In genomic region chr13:49345476-49345875, GRCm38 (mm10) we compare ENCODE assay signal across 8 mouse cellular contexts. TPM values are rescaled to one million over a fixed set of nuclear protein-coding genes. Genes with fewer than 3 reads are reported as not detected.
DNase-seq lines count a peak whose midpoint lies in the region; ATAC-seq and TF ChIP-seq lines count a peak whose summit lies in the region.
"Had no signal": no experiment of that assay in that cellular context is flagged by ENCODE, and none has a peak within 500 bp of the region (broad histone marks: within the 10 kb centered on the region; RNA-seq: fewer than 3 reads in every experiment).

No protein-coding gene starts in this region.

- H3K9ac ChIP-seq in hindbrain, embryonic 13.5 days: peak overlapping the region; percentile 58
- no peak overlapping the region for H3K9ac ChIP-seq in midbrain, embryonic 15.5 days

- peaks cover 92% of the 10 kb centered on the region for H3K79me2 ChIP-seq in myocyte (ENCODE audit: control insufficient read depth, insufficient read depth)

- 0 out of 2 replicates have a peak overlapping the region, but pooled peaks have one; percentile 4 for H3K4me2 ChIP-seq in hindbrain, embryonic 13.5 days
- H3K4me2 ChIP-seq in myocyte (ENCODE audit: low read depth): peak overlapping the region; percentile 93
- H3K4me2 ChIP-seq in midbrain, embryonic 15.5 days: no peak overlapping the region

- no peaks in the 10 kb centered on the region for H3K9me3 ChIP-seq in erythroblast, embryonic 14.5 days (ENCODE audit: control insufficient read depth, low read length)
- no peaks in the 10 kb centered on the region for H3K9me3 ChIP-seq in hindbrain, embryonic 13.5 days
- H3K9me3 ChIP-seq in midbrain, embryonic 15.5 days: no peaks in the 10 kb centered on the region

- peak overlapping the region; percentile 16 for H3K4me3 ChIP-seq in erythroblast, embryonic 14.5 days (replicated peaks)
- no peak overlapping the region for H3K4me3 ChIP-seq in hindbrain, embryonic 13.5 days
- H3K4me3 ChIP-seq in myocyte: peak overlapping the region; percentile 94
- H3K4me3 ChIP-seq in midbrain, embryonic 15.5 days: no peak overlapping the region

- H3K4me1 ChIP-seq in erythroblast, embryonic 14.5 days (ENCODE audit: control insufficient read depth): peaks cover 90% of the 10 kb centered on the region
- H3K4me1 ChIP-seq in hindbrain, embryonic 13.5 days (replicated peaks): peaks cover 72% of the 10 kb centered on the region
- peaks cover 39% of the 10 kb centered on the region for H3K4me1 ChIP-seq in midbrain, embryonic 15.5 days

- WGBS in hindbrain, embryonic 13.5 days: 78% methylated on average over 2 of the region's 2 CpGs
- 75% methylated on average over 2 of the region's 2 CpGs for WGBS in midbrain, embryonic 15.5 days

- peak; percentile 23 for DNase-seq in spleen, adult 12 weeks (ENCODE audit: low spot score)
- DNase-seq in spleen, postnatal 14 days (ENCODE audit: low spot score in 2 of 2): no peak

- H3ac ChIP-seq in myocyte (ENCODE audit: control insufficient read depth, insufficient read length): no peak overlapping the region

- no peaks in the 10 kb centered on the region for H3K27me3 ChIP-seq in erythroblast, embryonic 14.5 days (ENCODE audit: control insufficient read depth)
- H3K27me3 ChIP-seq in hindbrain, embryonic 13.5 days: no peaks in the 10 kb centered on the region
- no peaks in the 10 kb centered on the region for H3K27me3 ChIP-seq in myocyte (ENCODE audit: control insufficient read depth, insufficient read depth, insufficient read length)
- H3K27me3 ChIP-seq in midbrain, embryonic 15.5 days (replicated peaks): no peaks in the 10 kb centered on the region

- ATAC-seq in hindbrain, embryonic 13.5 days (ENCODE audit: low FRiP score): no peak
- ATAC-seq in frontal cortex, adult (ENCODE audit: low TSS enrichment): no peak
- no peak for ATAC-seq in midbrain, embryonic 15.5 days (replicated peaks)

- peak; percentile 24 for TF ChIP-seq POLR2A in myocyte (IDR thresholded peaks at IDR 0.05; ENCODE audit: insufficient read length, low read depth)

- peaks cover 20% of the 10 kb centered on the region for H3K36me3 ChIP-seq in erythroblast, embryonic 14.5 days (ENCODE audit: control insufficient read depth)
- no peaks in the 10 kb centered on the region for H3K36me3 ChIP-seq in hindbrain, embryonic 13.5 days
- H3K36me3 ChIP-seq in myocyte (ENCODE audit: control insufficient read depth, insufficient read depth): no peaks in the 10 kb centered on the region
- no peaks in the 10 kb centered on the region for H3K36me3 ChIP-seq in midbrain, embryonic 15.5 days (replicated peaks)

- no peak overlapping the region for H3K27ac ChIP-seq in hindbrain, embryonic 13.5 days
- H3K27ac ChIP-seq in midbrain, embryonic 15.5 days: no peak overlapping the region
- H3K27ac ChIP-seq: kidney, postnatal 0 days had no signal

TF ChIP-seq in myocyte, 11 proteins besides CTCF, POLR2A, EP300 and RAD21:
- TF ChIP-seq CEBPB (IDR thresholded peaks at IDR 0.05; ENCODE audit: insufficient read depth, poor library complexity, severe bottlenecking): no peak
- TF ChIP-seq TCF12 (IDR thresholded peaks at IDR 0.05; ENCODE audit: insufficient read depth, poor library complexity, severe bottlenecking): peak; percentile 92
- peak; percentile 94 for TF ChIP-seq TCF3 (IDR thresholded peaks at IDR 0.05; ENCODE audit: insufficient read length, low read depth)
- TF ChIP-seq REST (IDR thresholded peaks at IDR 0.05; ENCODE audit: insufficient read depth, insufficient read length): no peak
- no peak for TF ChIP-seq USF1 (IDR thresholded peaks at IDR 0.05; ENCODE audit: low read depth)
- no peak for TF ChIP-seq SRF (IDR thresholded peaks at IDR 0.05; ENCODE audit: control insufficient read depth, insufficient read length, low read depth)
- TF ChIP-seq MYOD1 (IDR thresholded peaks at IDR 0.05; ENCODE audit: control insufficient read depth in 1 of 3, insufficient read length in 2 of 3, low read depth in 2 of 3): peak; percentile 78 to 99 (median 99)
- peak; percentile 33 for TF ChIP-seq POLR2AphosphoS2 (IDR thresholded peaks at IDR 0.05; ENCODE audit: insufficient read length, low read depth)
- no peak for TF ChIP-seq E2F4 (IDR thresholded peaks at IDR 0.05; ENCODE audit: insufficient read depth)
- peak; percentile 95 to 99 (median 98) for TF ChIP-seq MYOG (IDR thresholded peaks at IDR 0.05; ENCODE audit: control insufficient read depth in 1 of 3, insufficient read depth in 1 of 3, insufficient read length in 2 of 3, low read depth in 2 of 3)
- no peak for TF ChIP-seq MAX (IDR thresholded peaks at IDR 0.05; ENCODE audit: low read depth)

RNA-seq across cellular contexts. Expression of gene Bicd2, which starts 4.1 kb away (rescaled TPM):
- 0.91 and 1.3 TPM in 2 replicates for polyA plus RNA-seq in erythroblast, embryonic 14.5 days (2012)
- polyA plus RNA-seq in hindbrain, embryonic 13.5 days (2015; fragmentation: Nextera tagmentation; extraction: Ambion mirVana): 28.2 and 29.3 TPM in 2 replicates
- polyA plus RNA-seq in myocyte (2012; fragmentation: generic; extraction: Trizol): 94.9 TPM
- 28.3 and 29.2 TPM in 2 replicates for polyA plus RNA-seq in midbrain, embryonic 15.5 days (2015; fragmentation: Nextera tagmentation; extraction: Ambion mirVana)

RNA-seq across cellular contexts. Expression of gene Fgd3, which starts 25.4 kb away (rescaled TPM):
- polyA plus RNA-seq in erythroblast, embryonic 14.5 days (2012): 0.02 TPM in 1 of 2 replicates, not detected in the other
- polyA plus RNA-seq in hindbrain, embryonic 13.5 days (2015; fragmentation: Nextera tagmentation; extraction: Ambion mirVana): 1.4 and 2.0 TPM in 2 replicates
- 15.5 TPM for polyA plus RNA-seq in myocyte (2012; fragmentation: generic; extraction: Trizol)
- polyA plus RNA-seq in midbrain, embryonic 15.5 days (2015; fragmentation: Nextera tagmentation; extraction: Ambion mirVana): 3.1 TPM in 2 replicates

Comparison
In these comparisons a context has a peak if more than half of its experiments do, and no peak if none do; other contexts are left out.
1. H3K4me3 ChIP-seq: peak in erythroblast, embryonic 14.5 days (single experiment) and myocyte (single experiment); none in hindbrain, embryonic 13.5 days (single experiment) and midbrain, embryonic 15.5 days (single experiment).
2. RNA of gene Bicd2, which starts 4.1 kb away (polyA plus RNA-seq): 94.9 TPM in myocyte (single experiment), 28.3 to 29.2 TPM in midbrain, embryonic 15.5 days and 28.2 to 29.3 TPM in hindbrain, embryonic 13.5 days; 0.91 to 1.3 TPM in erythroblast, embryonic 14.5 days; every median in the first group is over 10 times any median in the second.